Mouse (Mus musculus): ENCODE measurements around the gene Sh2b2. TPM values are rescaled to one million over a fixed set of nuclear protein-coding genes. Genes with fewer than 3 reads are reported as not detected.
"Not testable (repeated sequence)": the region's sequence is repeated elsewhere in the genome, so short reads cannot be mapped to it uniquely, and the experiment has no call there.

The Sh2b2 gene
- polyA plus RNA-seq, 1 experiment from 2014 or later, result 5.0 TPM

DNA sequence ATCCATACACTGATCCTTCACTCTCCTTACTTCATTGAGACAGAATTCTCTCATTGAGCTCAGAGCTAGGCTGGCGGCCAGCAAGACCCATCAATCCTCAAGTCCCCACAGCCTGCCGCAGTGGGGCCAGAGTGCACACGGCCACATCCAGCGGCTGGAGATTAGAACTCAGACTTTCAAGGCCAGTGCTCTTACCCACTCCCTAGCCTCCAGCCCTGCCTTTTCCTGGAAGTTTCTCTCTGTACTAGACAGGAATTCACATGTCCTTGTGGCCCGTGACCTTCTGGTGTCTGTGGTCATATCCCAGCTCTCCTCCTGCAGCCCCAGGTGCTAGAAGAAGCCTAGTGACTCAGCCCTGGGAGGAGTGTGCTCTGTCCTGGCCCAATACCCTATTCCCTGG is 9.7 kb downstream of the Sh2b2 start:
- no peak overlapping the region for H3K27ac ChIP-seq
- no peak for ATAC-seq (ENCODE audit: borderline replicate concordance, extremely low read depth, low FRiP score, low TSS enrichment)
- H3K36me3 ChIP-seq, result no peaks in the 10 kb centered on the region; the same call in 1 of the 2 replicates
- H3K9ac ChIP-seq, result no peak overlapping the region
- no peaks in the 10 kb centered on the region for H3K9me3 ChIP-seq
- H3K4me1 ChIP-seq, result peaks cover 5% of the 10 kb centered on the region; the same call in 1 of the 2 replicates
- H3K27me3 ChIP-seq, result peaks cover 5% of the 10 kb centered on the region
- H3K4me3 ChIP-seq, result no peak overlapping the region
- 55% methylated on average over 5 of the region's 5 CpGs for WGBS
- H3K4me2 ChIP-seq, result no peak overlapping the region

DNA sequence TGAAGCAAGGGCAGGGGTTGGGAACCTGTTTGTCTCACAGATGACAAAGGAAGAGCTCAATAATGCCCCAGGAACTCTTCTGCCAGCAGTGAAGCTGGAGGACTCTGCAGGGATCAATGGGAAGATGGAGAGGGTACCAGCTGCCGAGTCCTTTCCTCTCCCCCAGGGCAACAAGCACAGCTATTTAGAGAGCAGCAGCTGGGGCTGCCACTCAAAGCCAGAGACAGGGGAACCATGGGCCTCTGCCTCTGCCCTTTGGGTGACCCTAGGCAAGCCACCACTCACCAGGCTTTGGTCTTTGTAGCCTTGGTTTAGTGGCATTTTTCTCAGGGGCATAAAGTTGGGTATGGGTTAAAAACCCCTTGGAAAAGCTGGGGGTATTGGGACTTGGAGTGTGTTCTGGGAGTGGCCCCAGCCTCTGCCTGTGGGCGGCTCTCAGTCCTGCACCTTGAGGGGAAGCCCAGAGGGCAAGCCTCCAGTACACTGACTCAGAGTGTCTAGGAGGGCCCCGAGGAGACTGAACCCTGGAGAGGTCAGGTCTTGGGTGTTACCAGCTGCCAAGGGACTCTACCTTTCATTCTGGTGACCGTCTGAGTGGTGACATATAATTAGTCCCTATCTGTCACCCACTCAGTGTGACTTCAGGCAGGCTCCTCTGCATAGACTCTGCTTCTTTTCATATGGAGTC is 15.9 kb downstream of the Sh2b2 start:
- Histone ChIP-seq H3K4me2 (no peak overlapping the region), H3K27me3 (peaks cover 7% of the 10 kb centered on the region), H3K36me3 (no peaks in the 10 kb centered on the region; the same call in 1 of the 2 replicates), H3K9me3 (no peaks in the 10 kb centered on the region), H3K27ac (no peak overlapping the region), H3K9ac (no peak overlapping the region), H3K4me3 (no peak overlapping the region), H3K4me1 (0 out of 2 replicates have a peak, but pooled peaks cover 2% of the 10 kb centered on the region)
- ATAC-seq (ENCODE audit: borderline replicate concordance, extremely low read depth, low FRiP score, low TSS enrichment), result no peak
- WGBS, result 57% methylated on average over 4 of the region's 4 CpGs

DNA sequence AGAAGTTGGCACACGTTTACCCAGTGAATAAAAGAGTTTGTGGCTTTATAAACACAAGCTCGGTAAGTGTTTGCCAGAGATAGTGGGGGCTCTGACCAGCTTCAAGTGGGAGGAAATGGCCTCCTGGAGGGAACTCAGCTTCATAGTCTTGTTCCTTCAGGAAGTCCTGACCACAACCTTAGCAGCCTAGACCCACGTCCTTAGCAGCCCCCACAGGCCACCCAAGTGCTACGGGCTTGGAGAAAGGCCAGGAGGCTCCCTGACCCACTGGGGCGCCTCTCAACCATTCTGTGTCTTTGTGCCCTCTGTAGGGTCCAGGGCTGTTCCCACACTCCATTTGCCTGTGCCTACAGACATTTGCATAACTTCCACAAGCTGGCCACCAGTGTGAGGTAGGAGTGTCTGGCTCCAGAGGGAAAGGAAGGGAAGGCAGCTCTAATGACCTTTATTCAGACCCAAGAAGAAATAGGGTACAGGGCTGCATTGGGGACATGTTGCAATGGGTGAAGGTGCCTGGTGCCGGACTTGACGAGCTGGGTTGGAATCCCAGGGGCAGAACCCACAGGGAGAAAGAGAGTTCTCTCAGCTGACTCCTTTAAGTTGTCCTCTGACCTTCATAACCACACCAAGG is 20.0 kb downstream of the Sh2b2 start:
- Histone ChIP-seq H3K4me2 (no peak overlapping the region), H3K4me3 (no peak overlapping the region), H3K27ac (no peak overlapping the region), H3K4me1 (0 out of 2 replicates have a peak, but pooled peaks cover 2% of the 10 kb centered on the region), H3K9me3 (no peaks in the 10 kb centered on the region), H3K27me3 (no peaks in the 10 kb centered on the region), H3K36me3 (no peaks in the 10 kb centered on the region; the same call in 1 of the 2 replicates), H3K9ac (no peak overlapping the region)
- no peak for ATAC-seq (ENCODE audit: borderline replicate concordance, extremely low read depth, low FRiP score, low TSS enrichment)
- 50% methylated on average over 7 of the region's 7 CpGs for WGBS

DNA sequence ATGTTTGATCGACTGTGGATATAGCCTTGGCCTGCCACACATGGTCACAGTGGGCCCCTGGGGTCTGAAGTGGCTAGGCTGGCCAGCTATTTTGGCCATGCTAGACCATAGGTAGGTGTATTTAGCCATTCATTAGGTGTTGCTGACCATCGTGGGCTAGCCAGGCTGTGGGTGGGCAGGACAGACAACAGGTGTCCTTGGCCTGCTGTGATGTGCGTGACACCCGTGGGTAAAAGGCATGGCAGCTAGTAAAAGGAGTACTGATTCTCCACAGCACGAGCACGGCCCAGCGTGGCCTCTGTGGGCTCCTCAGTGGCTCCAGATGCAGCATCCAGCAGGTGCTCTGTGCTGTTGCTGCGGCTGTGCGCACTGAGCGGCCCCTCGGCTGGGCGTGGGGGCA is 27.8 kb downstream of the Sh2b2 start:
- Histone ChIP-seq H3K36me3 (no peaks in the 10 kb centered on the region), H3K9me3 (no peaks in the 10 kb centered on the region), H3K4me3 (no peak overlapping the region), H3K27me3 (no peaks in the 10 kb centered on the region), H3K9ac (no peak overlapping the region), H3K27ac (no peak overlapping the region), H3K4me1 (no peaks in the 10 kb centered on the region), H3K4me2 (no peak overlapping the region)
- peak; percentile 8; the same call in 1 of the 2 replicates for ATAC-seq (ENCODE audit: borderline replicate concordance, extremely low read depth, low FRiP score, low TSS enrichment)
- WGBS, result 84% methylated on average over 12 of the region's 12 CpGs

DNA sequence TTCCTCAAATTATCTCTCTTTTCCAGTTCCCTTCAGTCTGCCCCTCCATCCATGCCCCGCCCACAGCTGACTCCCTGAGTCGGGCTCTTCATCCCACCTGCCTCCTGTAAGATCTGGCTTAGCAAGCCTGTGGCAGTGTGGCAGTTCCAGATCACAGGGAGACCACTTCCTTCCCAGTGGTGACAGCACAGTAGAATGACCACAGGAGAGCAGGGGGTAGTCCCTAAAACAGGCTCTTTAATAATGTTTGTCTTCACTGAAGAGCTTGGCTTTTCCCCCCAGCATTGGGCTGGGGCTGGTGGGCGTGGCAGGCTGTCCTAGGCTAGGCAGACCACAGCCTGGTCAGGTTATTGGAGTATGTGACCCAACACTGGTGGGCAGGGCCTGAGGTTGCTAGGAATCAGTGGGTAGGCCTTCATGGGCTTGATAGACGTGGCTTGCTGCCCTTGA is 28.4 kb downstream of the Sh2b2 start:
- no peak; the same call in 1 of the 2 replicates for ATAC-seq (ENCODE audit: borderline replicate concordance, extremely low read depth, low FRiP score, low TSS enrichment)
- H3K4me3 ChIP-seq, result no peak overlapping the region
- no peaks in the 10 kb centered on the region for H3K27me3 ChIP-seq
- no peak overlapping the region for H3K27ac ChIP-seq
- H3K4me1 ChIP-seq, result no peaks in the 10 kb centered on the region
- no peak overlapping the region for H3K9ac ChIP-seq
- 66% methylated on average over 4 of the region's 4 CpGs for WGBS
- no peak overlapping the region for H3K4me2 ChIP-seq
- no peaks in the 10 kb centered on the region for H3K36me3 ChIP-seq
- H3K9me3 ChIP-seq, result no peaks in the 10 kb centered on the region

DNA sequence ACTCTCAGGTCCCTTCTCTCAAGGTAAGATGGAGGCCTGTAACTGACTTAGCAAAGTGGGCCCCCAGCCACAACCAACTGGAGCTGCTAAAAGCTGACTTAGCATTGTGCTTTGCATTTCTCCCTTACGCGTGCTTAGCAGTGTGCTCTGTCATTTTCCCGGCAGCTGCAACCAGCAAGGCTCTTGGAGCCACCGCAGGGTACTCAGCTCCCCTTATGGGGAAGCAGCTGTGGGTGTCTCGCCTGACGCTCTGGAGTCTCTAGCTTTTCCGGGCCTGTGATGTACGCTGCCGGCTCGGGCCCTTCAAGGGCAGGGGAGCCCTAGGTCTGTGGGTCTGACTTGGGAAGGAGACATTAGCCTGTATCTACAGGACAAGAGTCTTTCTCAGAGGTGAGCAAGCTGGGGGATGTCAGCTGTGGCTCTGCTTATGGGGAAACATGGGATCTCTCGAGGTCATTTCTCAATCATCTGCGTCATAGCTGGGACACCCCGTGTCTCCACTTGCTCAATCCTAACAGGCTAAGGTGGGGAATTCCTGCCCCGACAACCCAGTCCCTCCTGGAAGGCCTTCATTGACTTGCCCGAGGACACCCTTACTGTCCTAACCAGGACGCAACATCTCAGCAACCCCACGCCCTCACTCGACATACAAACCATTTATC is 29.2 kb downstream of the Sh2b2 start:
- WGBS, result 64% methylated on average over 18 of the region's 18 CpGs
- no peak for ATAC-seq (ENCODE audit: borderline replicate concordance, extremely low read depth, low FRiP score, low TSS enrichment)
- H3K4me1 ChIP-seq, result no peaks in the 10 kb centered on the region

DNA sequence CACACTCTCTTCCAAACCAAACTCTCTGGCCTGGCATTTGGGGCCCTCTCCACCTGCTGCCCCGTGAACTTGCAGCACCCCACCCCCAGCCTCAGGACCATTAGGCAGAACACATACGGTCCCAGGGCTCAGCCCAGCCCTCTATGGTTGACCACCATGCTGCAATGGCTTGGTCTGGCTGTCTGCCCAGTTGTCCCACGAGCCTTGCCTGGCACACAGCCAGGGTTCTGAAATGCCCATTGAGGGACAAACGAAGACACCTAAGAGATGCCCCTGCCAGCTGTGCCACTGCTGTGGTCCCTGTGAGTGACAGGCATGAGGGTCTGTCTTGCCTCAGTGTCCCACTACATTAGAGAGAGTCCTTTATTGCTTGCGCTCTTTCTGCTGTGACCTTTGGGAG is 30.4 kb downstream of the Sh2b2 start:
- Histone ChIP-seq H3K27ac (no peak overlapping the region), H3K4me2 (no peak overlapping the region), H3K9me3 (no peaks in the 10 kb centered on the region), H3K4me3 (no peak overlapping the region), H3K36me3 (no peaks in the 10 kb centered on the region), H3K4me1 (no peaks in the 10 kb centered on the region), H3K9ac (no peak overlapping the region), H3K27me3 (no peaks in the 10 kb centered on the region)
- WGBS, result 54% methylated on average over 5 of the region's 5 CpGs
- ATAC-seq (ENCODE audit: borderline replicate concordance, extremely low read depth, low FRiP score, low TSS enrichment), result no peak

More for the DNA sequence above, 29.2 kb downstream of the Sh2b2 start:
- Histone ChIP-seq H3K9me3 (no peaks in the 10 kb centered on the region), H3K27ac (no peak overlapping the region), H3K4me3 (no peak overlapping the region), H3K4me2 (no peak overlapping the region), H3K27me3 (no peaks in the 10 kb centered on the region), H3K36me3 (no peaks in the 10 kb centered on the region), H3K9ac (no peak overlapping the region)

DNA sequence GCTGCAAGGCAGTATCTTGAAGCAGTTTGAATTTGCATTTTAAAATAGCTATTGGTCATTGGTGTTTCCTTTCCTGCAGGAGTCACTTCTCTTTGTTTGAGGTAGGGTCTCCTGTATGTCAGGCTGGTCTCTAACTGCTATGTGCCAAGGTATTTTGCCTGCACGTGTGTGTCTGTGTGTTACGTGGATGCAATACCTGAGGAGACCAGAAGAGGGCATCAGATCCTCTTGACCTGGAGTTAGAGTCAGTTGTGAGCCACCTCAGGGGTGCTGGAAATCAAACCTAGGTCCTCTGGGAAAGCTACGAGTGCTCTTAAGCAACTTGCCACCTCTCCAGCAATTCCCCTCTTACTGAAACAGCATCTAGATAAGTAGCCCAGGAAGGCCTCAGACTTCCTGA is 31.1 kb downstream of the Sh2b2 start:
- WGBS, result 76% methylated on average over 3 of the region's 3 CpGs
- Histone ChIP-seq H3K4me1 (no peaks in the 10 kb centered on the region), H3K27me3 (no peaks in the 10 kb centered on the region), H3K4me3 (no peak overlapping the region), H3K9ac (no peak overlapping the region), H3K4me2 (no peak overlapping the region), H3K36me3 (no peaks in the 10 kb centered on the region), H3K27ac (no peak overlapping the region), H3K9me3 (no peaks in the 10 kb centered on the region)
- no peak for ATAC-seq (ENCODE audit: borderline replicate concordance, extremely low read depth, low FRiP score, low TSS enrichment)

DNA sequence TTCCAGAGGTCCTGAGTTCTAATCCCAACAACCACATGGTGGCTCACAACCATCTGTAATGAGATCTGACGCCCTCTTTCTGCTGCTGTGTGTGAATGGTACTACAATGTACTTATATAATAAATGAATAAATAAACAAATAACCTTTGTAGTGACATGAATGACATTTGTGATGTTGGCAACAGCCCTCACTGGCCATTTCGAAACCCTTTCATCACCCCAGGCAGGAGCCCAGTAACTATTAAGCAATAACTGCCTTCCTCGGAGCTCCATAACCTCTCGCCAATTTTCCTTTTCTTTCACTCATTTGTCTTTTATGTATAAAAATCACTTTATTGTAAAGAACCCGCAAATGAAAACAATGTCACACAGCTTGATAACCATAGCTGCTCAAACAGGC is 32.6 kb downstream of the Sh2b2 start:
- no peaks in the 10 kb centered on the region for H3K36me3 ChIP-seq
- no peak overlapping the region for H3K4me3 ChIP-seq
- no peak overlapping the region for H3K4me2 ChIP-seq
- no peaks in the 10 kb centered on the region for H3K27me3 ChIP-seq
- no peak overlapping the region for H3K9ac ChIP-seq
- WGBS, result 63% methylated on average over 5 of the region's 5 CpGs
- H3K9me3 ChIP-seq, result no peaks in the 10 kb centered on the region
- no peak overlapping the region for H3K27ac ChIP-seq
- no peak for ATAC-seq (ENCODE audit: borderline replicate concordance, extremely low read depth, low FRiP score, low TSS enrichment)
- H3K4me1 ChIP-seq, result no peaks in the 10 kb centered on the region

DNA sequence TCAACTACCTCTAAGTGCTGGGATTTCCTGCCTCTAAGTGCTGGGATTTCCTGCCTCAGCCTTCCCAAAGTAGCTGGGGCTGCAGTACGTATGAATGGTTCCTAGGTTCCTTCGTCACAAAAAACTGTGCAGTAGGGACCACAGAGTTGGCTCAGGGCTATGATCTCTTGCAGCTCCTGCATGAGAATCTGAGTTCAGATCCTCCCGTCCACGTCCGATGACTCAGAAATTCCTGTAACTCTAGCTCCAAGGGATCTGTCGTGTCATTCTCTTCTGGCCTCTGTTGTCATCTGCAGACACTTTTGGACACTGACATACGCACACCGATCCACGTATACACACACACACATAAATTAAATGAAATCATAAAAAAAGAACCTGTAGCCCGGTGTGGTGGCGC is 33.6 kb downstream of the Sh2b2 start:
- Histone ChIP-seq H3K4me2 (no peak overlapping the region), H3K36me3 (no peaks in the 10 kb centered on the region), H3K4me3 (no peak overlapping the region), H3K4me1 (no peaks in the 10 kb centered on the region), H3K27ac (no peak overlapping the region), H3K27me3 (no peaks in the 10 kb centered on the region), H3K9me3 (no peaks in the 10 kb centered on the region), H3K9ac (no peak overlapping the region)
- ATAC-seq (ENCODE audit: borderline replicate concordance, extremely low read depth, low FRiP score, low TSS enrichment), result no peak
- whole genome bisulfite sequencing, result 90% methylated on average over 11 of the region's 11 CpGs

DNA sequence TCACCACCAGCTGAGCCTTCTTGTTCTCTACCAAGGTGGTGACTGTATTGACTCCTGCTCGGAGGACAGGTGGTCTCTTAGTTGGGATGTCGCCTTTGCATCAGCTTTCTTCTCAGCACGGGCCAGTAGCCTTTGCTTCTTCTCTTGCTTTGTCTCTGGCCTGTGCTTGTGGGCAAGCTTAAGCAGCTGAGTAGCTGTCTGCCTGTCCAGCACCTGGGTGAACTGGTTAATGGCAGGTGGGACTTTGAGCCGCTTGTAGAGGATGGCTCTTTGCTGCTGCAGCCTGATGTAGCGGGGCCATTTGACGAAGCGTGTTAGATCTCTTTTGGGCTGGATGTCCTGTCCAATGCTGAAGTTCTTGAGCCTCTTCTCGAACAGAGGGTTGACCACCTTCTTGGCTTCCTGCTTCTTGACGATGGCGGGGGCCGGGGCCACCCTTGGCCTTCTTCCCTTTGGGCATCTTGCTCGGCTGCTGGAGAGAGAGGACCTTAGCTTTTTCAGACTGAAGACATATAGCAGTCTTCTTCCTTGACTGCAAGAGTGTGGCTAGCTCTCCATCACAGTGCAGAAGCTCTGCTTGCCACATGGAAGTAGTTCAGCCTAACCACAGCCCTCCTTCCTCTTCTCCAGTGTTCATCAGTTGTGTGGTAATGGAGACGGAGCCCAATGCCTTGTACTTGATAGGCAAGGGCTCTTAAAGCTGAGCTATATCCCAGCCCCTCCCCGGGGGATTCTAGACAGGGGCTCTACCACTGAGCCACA is 34.8 kb downstream of the Sh2b2 start:
- H3K4me2 ChIP-seq; H3K27ac ChIP-seq; ATAC-seq (ENCODE audit: borderline replicate concordance, extremely low read depth, low FRiP score, low TSS enrichment); H3K9ac ChIP-seq; H3K4me3 ChIP-seq; H3K27me3 ChIP-seq; H3K36me3 ChIP-seq; H3K9me3 ChIP-seq; H3K4me1 ChIP-seq: not testable (repeated sequence)
- WGBS, result 90% methylated on average over 14 of the region's 14 CpGs
